Mouse (Mus musculus) forebrain, embryonic 11.5 days (tissue): ENCODE measurements at regions not wholly inside any gene's neighbourhood (a gene's known extent, or its start where the extent isn't known, plus 50 kb on each side); places are given as distances from the start of the nearest gene placed in this dataset.

Source experiments
- ATAC-seq: fragments of 200-750 bp; cut with Nextera tagmentation; replicated peaks from 2 replicates; pipeline ENCODE4 v1.8.0; 2017; ENCODE audit warnings: moderate TSS enrichment; ENCODE audit not compliant: low FRiP score
- DNase-seq: peaks from one replicate; pipeline ENCODE4 v3.0.0-alpha.2; 2017; ENCODE audit warnings: low spot score
- H3K27ac ChIP-seq: fragments of 300-500 bp; sonication (generic); 2 replicates; pipeline ENCODE4 v1.5.1; 2014; ENCODE audit warnings: low read depth, low read length
- H3K27me3 ChIP-seq: fragments of 300-500 bp; sonication (generic); 2 replicates; pipeline ENCODE4 v1.6.1; 2014; ENCODE audit warnings: mild to moderate bottlenecking, low read length, mixed read lengths; ENCODE audit not compliant: control insufficient read depth, insufficient read depth
- H3K36me3 ChIP-seq: fragments of 300-500 bp; sonication (generic); 2 replicates; pipeline ENCODE4 v1.6.1; 2014; ENCODE audit warnings: mild to moderate bottlenecking, low read length, moderate library complexity, mixed read lengths; ENCODE audit not compliant: control insufficient read depth, insufficient read depth
- H3K4me1 ChIP-seq: fragments of 300-500 bp; sonication (generic); replicated peaks from 2 replicates; pipeline ENCODE4 v1.6.1; 2014; ENCODE audit warnings: low read length, mixed read lengths; ENCODE audit not compliant: control insufficient read depth, insufficient read depth
- H3K4me2 ChIP-seq: fragments of 300-500 bp; sonication (generic); 2 replicates; pipeline ENCODE4 v1.6.1; 2014; ENCODE audit warnings: low read depth, mild to moderate bottlenecking, low read length, moderate library complexity, mixed read lengths; ENCODE audit not compliant: severe bottlenecking
- H3K4me3 ChIP-seq: fragments of 300-500 bp; sonication (generic); 2 replicates; pipeline ENCODE4 v1.5.1; 2014; ENCODE audit warnings: low read depth, low read length
- H3K9ac ChIP-seq: fragments of 300-500 bp; sonication (generic); 2 replicates; pipeline ENCODE4 v1.6.1; 2014; ENCODE audit warnings: low read length
- H3K9me3 ChIP-seq: fragments of 300-500 bp; sonication (generic); 2 replicates; pipeline ENCODE4 v1.6.1; 2016; ENCODE audit warnings: low read length, mixed read lengths; ENCODE audit not compliant: control insufficient read depth
- WGBS: fragments of 180-500 bp; shearing (Covaris S2); extraction: QIAGEN DNeasy Blood & Tissue Kit; methylation state at CpG from one replicate; pipeline ENCODE4 v1.1.7; 2014; 5-methylcytosine and 5-hydroxymethylcytosine counted together

- ATAC-seq (no peak), DNase-seq (no peak)
- H3K9ac ChIP-seq, result no peak overlapping the region
- no peak overlapping the region for H3K4me3 ChIP-seq
- no peaks in the 10 kb centered on the region for H3K27me3 ChIP-seq
- H3K9me3 ChIP-seq, result no peaks in the 10 kb centered on the region
- H3K4me1 ChIP-seq, result no peaks in the 10 kb centered on the region
- H3K4me2 ChIP-seq, result no peak overlapping the region
- no peaks in the 10 kb centered on the region for H3K36me3 ChIP-seq
- H3K27ac ChIP-seq, result no peak overlapping the region
- WGBS, result 87% methylated on average over 6 of the region's 6 CpGs
Measured at GRCm38 (mm10) chr16:78441961-78442360, 65.0 kb upstream of the Btg3 start.

GRCm38 (mm10) chr16:78435707-78436106 lies 58.7 kb upstream of the Btg3 start:
- Histone ChIP-seq H3K4me2 (no peak overlapping the region), H3K4me3 (no peak overlapping the region), H3K4me1 (no peaks in the 10 kb centered on the region), H3K36me3 (no peaks in the 10 kb centered on the region), H3K9ac (no peak overlapping the region), H3K27me3 (no peaks in the 10 kb centered on the region), H3K27ac (no peak overlapping the region), H3K9me3 (no peaks in the 10 kb centered on the region)
- 79% methylated on average over 5 of the region's 5 CpGs for WGBS
- ATAC-seq, result no peak
- DNase-seq, result no peak

- Histone ChIP-seq H3K4me3 (no peak overlapping the region), H3K9ac (no peak overlapping the region)
Measured at GRCm38 (mm10) chr16:78427470-78428041, 50.6 kb upstream of the Btg3 start.

More at GRCm38 (mm10) chr16:78427470-78428041, 50.6 kb upstream of the Btg3 start:
- Histone ChIP-seq H3K27me3 (no peaks in the 10 kb centered on the region), H3K36me3 (no peaks in the 10 kb centered on the region), H3K4me2 (peak overlapping the region; percentile 8; the same call in 1 of the 2 replicates), H3K27ac (no peak overlapping the region), H3K9me3 (no peaks in the 10 kb centered on the region), H3K4me1 (no peaks in the 10 kb centered on the region)
- WGBS, result 42% methylated on average over 16 of the region's 16 CpGs
- ATAC-seq (peak; percentile 73), DNase-seq (no peak)
